Mouse (Mus musculus): Measurements from ENCODE around the gene Ikbke. TPM values are rescaled to one million over a fixed set of nuclear protein-coding genes. Genes with fewer than 3 reads are reported as not detected.

Ikbke gene
- total RNA-seq (2015) (21.4 and 22.1 TPM in 2 replicates), total RNA-seq (2017) (25.9 and 28.6 TPM in 2 replicates)

- ATAC-seq (replicated peaks; ENCODE audit: poor library complexity) = peak; percentile 37
Measured at GRCm38 (mm10) chr1:131279456-131279776, at the start of gene Ikbke. TSS of gene Ikbke (minus strand) at chr1:131279606.

DNA sequence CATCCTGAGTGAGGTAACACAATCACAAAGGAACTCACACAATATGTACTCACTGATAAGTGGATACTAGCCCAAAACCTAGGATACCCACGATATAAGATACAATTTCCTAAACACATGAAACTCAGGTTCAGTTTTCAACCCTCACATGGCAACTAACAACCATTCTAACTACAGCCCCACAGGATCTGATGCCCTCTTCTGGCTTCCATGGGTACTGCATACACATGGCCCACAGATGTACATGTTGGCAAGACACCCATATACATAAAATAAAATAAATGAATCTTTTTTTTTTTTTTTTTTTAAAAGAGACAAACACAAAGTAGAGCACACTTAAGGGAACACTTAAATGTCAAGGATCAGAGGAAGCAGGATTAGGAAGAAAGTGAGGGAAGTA is 49.7 kb upstream of the Ikbke start:
- peak; percentile 65; the same call in 1 of the 2 replicates for ATAC-seq (replicated peaks; ENCODE audit: poor library complexity)

GRCm38 (mm10) chr1:131327167-131327566 is 47.8 kb upstream of the Ikbke start:
- no peak for ATAC-seq (replicated peaks; ENCODE audit: poor library complexity)

DNA sequence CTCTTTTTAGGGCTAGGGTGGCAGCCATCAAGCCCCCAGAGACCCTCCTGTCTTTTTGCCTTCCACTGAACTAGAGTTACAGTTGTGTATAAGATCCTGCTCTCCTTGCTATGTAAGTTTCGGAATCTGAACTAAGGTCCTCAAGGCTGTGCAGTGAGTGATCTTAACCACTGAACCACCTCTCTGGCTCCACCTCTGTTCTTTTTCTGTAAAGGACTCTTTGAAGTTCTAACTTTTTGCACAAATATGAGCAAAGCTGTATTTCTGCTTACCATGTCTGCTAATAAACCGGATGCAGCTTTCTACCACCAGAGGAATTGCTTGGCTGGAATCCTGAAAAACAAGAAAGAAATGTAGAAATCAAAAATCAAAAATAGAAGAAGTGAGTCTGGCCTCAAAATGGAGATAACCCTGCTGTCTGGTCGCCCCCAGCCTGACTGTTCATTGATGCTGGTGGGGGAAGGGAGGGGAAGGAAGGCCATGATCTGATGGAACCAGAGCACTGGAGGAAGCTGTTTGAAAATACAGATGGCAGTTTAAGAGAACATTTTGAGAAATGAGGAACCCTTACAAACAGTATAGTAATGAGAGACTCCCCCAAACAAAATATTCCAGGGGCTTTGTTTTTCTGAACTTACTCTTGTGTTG is 45.5 kb upstream of the Ikbke start:
- 0 out of 2 replicates have a peak, but pooled peaks have one; percentile 31 for ATAC-seq (replicated peaks; ENCODE audit: poor library complexity)

DNA sequence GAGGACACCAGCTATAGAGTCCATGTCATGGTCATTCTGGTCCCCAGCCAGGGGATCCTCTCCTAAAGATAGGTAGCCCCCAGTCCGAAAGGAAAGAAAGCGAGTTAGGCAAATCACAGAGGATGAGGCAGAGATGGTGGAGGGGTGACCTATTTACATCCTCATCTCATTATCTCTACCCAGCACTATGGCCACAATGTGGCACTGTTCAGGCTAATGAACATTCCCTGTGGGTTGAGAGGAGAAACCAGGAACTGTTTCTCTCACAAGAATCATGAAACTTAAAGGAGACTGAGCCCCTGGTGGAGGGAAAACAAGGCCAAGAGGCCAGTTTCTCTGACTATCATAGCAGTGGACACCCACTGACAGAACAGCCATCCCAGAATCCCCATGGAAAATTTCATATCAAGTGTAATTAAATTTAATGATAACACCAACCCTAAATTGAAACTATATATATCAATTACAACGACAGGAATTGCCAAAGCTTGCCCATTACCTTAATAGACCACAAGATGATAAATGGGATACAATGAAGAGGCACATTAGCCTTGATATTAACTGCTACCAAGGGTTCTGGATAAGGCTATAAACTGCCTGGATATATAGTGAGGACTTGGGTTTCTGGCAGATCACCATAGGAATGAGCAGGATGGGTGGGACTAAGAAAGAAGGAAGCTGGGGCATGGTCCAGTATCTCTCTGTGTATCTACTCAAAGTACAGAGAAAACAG is 40.4 kb upstream of the Ikbke start:
- ATAC-seq (replicated peaks; ENCODE audit: poor library complexity) = no peak

DNA sequence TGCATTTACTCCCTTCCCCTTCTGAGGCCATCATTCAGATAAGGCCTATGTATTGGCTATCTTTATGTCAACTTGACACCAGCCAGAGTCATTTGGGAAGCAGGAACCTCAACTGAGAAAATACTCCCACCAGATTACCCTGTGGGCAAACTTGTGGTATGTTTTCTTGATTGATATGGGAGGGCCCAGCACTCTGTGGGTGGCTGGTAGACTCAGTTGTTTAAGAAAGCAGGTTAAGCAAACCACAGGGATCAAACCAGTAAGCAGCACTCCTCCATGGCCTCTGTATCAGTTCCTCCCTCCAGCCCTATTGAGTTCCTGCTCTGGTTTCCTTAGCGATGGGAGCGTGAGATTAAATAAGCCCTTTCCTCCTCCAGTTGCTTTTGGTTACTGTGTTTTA is 39.0 kb upstream of the Ikbke start:
- ATAC-seq (replicated peaks; ENCODE audit: poor library complexity) = peak; percentile 34; the same call in 1 of the 2 replicates

GRCm38 (mm10) chr1:131317625-131318024 is 38.2 kb upstream of the Ikbke start:
- ATAC-seq (replicated peaks; ENCODE audit: poor library complexity) = no peak

GRCm38 (mm10) chr1:131311284-131311683 is 31.9 kb upstream of the Ikbke start:
- no peak for ATAC-seq (replicated peaks; ENCODE audit: poor library complexity)

- ATAC-seq (replicated peaks; ENCODE audit: poor library complexity) = no peak
Measured at GRCm38 (mm10) chr1:131310237-131310818, 30.9 kb upstream of the Ikbke start.

- ATAC-seq (replicated peaks; ENCODE audit: poor library complexity) = no peak
Measured at GRCm38 (mm10) chr1:131300750-131301149, 21.3 kb upstream of the Ikbke start.

- ATAC-seq (replicated peaks; ENCODE audit: poor library complexity) = no peak
Measured at GRCm38 (mm10) chr1:131299788-131300187, 20.4 kb upstream of the Ikbke start.

DNA sequence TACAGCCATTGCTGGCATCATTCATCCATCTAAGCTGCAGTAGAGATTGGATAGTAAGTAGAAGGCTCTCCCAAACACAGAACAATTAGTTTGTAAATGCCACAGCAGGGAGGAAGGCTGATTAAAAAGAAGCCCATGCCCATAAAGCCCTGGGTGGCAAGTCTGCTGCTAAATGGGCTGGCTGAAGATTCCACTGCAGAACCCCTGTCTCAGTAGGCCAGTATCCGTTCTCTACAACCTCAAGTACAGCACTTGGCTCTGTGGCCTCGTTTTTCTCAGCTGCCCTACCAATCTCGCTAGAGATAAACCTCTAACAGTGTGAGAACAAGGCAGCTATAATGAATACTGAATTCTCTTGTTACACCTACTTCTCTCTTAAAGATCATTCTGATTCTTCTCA is 19.8 kb upstream of the Ikbke start:
- no peak for ATAC-seq (replicated peaks; ENCODE audit: poor library complexity)

- ATAC-seq (replicated peaks; ENCODE audit: poor library complexity) = no peak
Measured at GRCm38 (mm10) chr1:131298171-131298570, 18.8 kb upstream of the Ikbke start.

- ATAC-seq (replicated peaks; ENCODE audit: poor library complexity) = no peak
Measured at GRCm38 (mm10) chr1:131296726-131297125, 17.3 kb upstream of the Ikbke start.

DNA sequence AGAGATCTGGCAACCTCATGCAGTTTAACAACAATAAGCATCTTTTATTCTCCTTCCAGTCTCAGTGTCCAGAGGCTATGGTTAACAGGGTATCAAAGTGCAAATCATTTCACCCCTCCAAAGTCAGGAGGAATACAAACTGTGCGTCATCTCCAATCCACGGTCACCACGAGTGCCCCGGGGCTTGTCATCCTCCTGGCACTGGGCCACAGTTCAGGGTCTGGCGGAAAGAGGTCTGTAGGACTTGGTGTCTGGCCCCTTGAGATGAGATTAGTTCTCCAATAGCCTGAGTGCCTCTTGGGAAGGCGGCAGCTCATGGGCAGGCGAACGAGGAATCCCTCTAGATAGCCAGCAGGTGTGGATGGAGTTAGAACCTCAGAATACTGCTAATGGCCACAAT is 15.8 kb upstream of the Ikbke start:
- ATAC-seq (replicated peaks; ENCODE audit: poor library complexity) = no peak

- ATAC-seq (replicated peaks; ENCODE audit: poor library complexity) = no peak
Measured at GRCm38 (mm10) chr1:131293922-131294250, 14.5 kb upstream of the Ikbke start.

GRCm38 (mm10) chr1:131293221-131293921 is 14.0 kb upstream of the Ikbke start:
- no peak for ATAC-seq (replicated peaks; ENCODE audit: poor library complexity)

DNA sequence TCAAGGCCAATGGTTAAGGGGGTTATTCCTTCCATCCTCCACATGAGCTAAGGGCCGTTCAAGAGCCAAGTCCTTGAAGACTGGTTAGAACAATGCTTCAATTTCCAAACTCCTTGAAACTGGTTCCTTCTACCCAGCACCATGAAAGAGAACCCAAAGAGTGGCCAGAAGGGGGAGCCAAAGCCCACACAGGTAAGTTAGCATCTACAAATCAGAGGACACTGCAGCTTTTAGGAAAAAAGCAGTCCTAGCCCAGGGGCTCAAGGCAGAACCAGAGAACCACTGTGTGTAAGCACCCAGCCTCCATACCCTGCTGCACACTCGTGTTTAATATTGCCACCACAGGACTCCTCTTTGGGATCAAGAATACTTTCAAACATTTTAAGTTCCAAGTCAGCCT is 11.2 kb upstream of the Ikbke start:
- peak; percentile 66 for ATAC-seq (replicated peaks; ENCODE audit: poor library complexity)

DNA sequence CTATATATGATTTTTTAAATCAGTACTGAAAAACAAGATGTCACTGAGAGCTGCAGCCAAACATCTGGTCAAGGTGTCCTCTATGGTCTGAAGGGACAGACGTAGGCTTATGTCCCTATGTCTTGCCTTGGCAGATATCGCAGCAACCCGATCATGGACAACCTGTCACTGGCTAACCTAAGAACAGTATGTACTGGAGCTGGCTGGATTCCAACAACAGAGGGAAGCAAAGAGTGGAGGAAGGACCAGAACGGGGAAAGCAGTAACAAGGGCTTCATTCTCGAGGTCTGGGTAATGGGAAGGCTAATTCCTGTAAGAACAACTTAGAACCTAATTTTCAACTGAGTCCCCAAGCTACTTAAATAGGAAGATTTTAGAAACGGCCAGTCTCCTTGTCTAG is 9.5 kb upstream of the Ikbke start:
- no peak for ATAC-seq (replicated peaks; ENCODE audit: poor library complexity)

DNA sequence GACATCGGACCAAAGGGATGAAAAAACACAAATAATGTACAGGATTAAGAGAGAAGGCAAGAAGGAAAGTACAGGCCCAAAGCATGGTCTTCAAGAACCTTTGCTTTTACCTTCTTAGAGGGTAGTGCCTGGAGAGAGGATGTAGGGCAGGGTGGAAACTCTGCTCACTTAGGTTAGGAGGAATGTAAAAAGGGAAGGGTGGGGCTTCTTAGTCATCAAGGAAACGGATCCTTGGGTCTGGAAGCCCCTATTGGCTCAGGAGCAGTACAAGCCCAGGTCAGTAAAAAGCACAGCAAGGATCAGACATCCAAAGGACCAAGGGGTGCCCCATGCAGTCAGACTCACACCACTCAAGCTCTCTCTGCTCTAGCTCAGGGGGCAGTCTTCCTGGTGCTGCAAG is 7.9 kb upstream of the Ikbke start:
- ATAC-seq (replicated peaks; ENCODE audit: poor library complexity) = peak; percentile 25; the same call in 1 of the 2 replicates

GRCm38 (mm10) chr1:131286803-131287202 is 7.4 kb upstream of the Ikbke start:
- peak; percentile 87 for ATAC-seq (replicated peaks; ENCODE audit: poor library complexity)

DNA sequence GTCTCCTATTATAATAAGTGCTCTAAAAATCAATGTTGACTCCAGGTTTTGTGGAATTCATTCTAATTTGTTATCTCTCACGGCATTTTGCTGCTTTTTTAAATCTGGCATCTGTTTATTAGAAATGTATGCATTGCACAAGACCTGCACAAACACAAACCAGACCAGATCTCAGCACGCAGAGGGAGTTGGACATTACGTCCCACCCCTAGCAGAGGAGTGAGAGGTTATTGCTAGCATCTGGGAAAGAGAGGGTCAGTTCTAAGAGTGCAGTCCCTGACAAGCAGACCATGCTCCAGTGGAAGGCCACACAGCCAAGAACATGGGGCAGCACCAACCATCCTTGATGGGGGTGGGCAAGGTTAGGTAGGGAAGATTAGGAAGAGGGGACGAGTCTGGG is 5.2 kb upstream of the Ikbke start:
- no peak for ATAC-seq (replicated peaks; ENCODE audit: poor library complexity)
